Mouse (Mus musculus) E14TG2a.4 (cell line): ENCODE data around the gene Cdc27.

Experiments used
- H3K27me3 ChIP-seq: 2 replicates; pipeline ENCODE4 v1.6.1; 2014; ENCODE audit warnings: low read length, control low read depth; ENCODE audit not compliant: insufficient read depth
- H3K36me3 ChIP-seq: 2 replicates; pipeline ENCODE4 v1.6.1; 2014; ENCODE audit warnings: low read length, control low read depth; ENCODE audit not compliant: insufficient read depth
- H3K4me1 ChIP-seq: replicated peaks from 2 replicates; pipeline ENCODE4 v1.6.1; 2014; ENCODE audit warnings: low read depth, low read length, control low read depth
- H3K4me3 ChIP-seq: replicated peaks from 2 replicates; pipeline ENCODE4 v1.5.1; 2014; ENCODE audit warnings: mild to moderate bottlenecking, low read length
- H3K9me3 ChIP-seq: 2 replicates; pipeline ENCODE4 v1.6.1; 2014; ENCODE audit warnings: low read length, control low read depth
- CTCF ChIP-seq: conservative IDR thresholded peaks from 2 replicates; pipeline ENCODE4 v1.5.1; 2014; ENCODE audit warnings: low read length
- NANOG ChIP-seq: IDR thresholded peaks from 2 replicates; pipeline ENCODE4 v1.6.1; 2014; ENCODE audit warnings: borderline replicate concordance, low read length, mixed read lengths
- POU5F1 ChIP-seq: IDR thresholded peaks from 2 replicates; pipeline ENCODE4 v1.6.1; 2014; ENCODE audit warnings: low read length, borderline replicate concordance

Cdc27 gene

GRCm38 (mm10) chr11:104585495-104585894 lies 35.1 kb upstream of the Cdc27 start:
- H3K36me3 ChIP-seq, result no peaks in the 10 kb centered on the region
- H3K4me3 ChIP-seq, result no peak overlapping the region
- H3K27me3 ChIP-seq, result peaks cover 15% of the 10 kb centered on the region
- H3K4me1 ChIP-seq, result peaks cover 57% of the 10 kb centered on the region
- TF ChIP-seq POU5F1 (no peak), CTCF (peak; percentile 45)
- no peaks in the 10 kb centered on the region for H3K9me3 ChIP-seq

- H3K36me3 ChIP-seq, result no peaks in the 10 kb centered on the region
- no peaks in the 10 kb centered on the region for H3K9me3 ChIP-seq
- H3K4me1 ChIP-seq, result peaks cover 54% of the 10 kb centered on the region
- no peak for TF ChIP-seq CTCF
- no peak for TF ChIP-seq POU5F1
- TF ChIP-seq NANOG, result no peak
- H3K27me3 ChIP-seq, result peaks cover 24% of the 10 kb centered on the region
- H3K4me3 ChIP-seq, result no peak overlapping the region
Measured at GRCm38 (mm10) chr11:104582630-104583364, 32.4 kb upstream of the Cdc27 start.

DNA sequence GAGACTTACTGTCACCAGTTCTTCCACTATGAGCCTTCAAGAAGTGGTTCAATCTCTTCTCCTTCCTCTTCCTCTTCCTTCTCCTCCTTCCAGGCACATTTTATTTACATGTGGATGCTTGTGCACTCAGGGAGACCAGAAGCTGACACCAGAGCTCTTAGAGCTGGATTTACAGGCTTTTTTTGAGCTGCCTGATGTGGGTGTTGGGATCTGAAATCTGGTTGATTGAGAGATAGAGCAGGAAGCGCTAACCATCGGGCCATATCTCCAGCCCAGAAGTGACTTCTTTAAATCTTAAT lies 31.8 kb upstream of the Cdc27 start:
- Histone ChIP-seq H3K36me3 (no peaks in the 10 kb centered on the region), H3K27me3 (peaks cover 30% of the 10 kb centered on the region), H3K9me3 (no peaks in the 10 kb centered on the region), H3K4me1 (peaks cover 53% of the 10 kb centered on the region), H3K4me3 (no peak overlapping the region)
- TF ChIP-seq POU5F1 (no peak), NANOG (no peak), CTCF (no peak)

DNA sequence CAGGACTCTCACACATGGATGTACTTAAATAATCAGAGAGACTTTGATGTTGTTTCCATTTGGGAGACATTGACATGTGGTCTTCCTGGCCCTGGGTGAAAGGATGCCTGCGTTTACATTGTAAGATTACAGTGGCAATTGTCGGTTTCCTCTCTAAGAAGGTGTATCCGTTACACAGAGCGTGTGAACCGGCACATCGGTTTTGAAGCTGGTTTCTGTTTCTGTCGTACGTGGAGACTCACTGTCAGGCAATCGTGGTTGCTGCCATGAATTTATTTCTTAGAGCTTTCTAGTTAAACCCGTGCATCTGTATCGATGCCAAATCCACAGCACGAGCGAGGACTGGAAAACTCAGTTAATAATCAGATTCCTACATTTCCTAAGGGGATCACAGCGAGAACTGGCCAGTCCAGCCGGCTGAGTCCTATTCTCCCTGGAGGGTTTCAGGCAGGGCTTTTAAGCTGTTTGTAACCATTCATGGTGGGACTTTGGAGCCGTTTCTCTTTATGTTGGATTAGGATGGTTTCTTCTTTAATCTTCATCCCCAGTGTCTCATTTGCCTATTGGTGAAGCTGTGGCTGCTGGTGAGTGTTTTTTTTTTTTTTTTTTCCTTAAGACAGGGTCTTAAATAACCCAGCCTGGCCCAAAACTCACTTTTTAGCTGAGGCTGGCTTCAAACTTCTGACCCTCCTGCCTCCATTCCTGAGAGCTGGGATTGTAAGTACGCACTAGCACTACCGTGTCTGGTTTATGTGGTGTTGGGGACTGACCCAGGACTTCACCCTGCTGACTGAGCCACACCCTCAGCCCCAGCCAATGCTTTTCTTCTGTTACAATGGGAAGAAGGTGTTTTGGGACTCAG lies 31.3 kb upstream of the Cdc27 start:
- Histone ChIP-seq H3K4me1 (peaks cover 50% of the 10 kb centered on the region), H3K36me3 (no peaks in the 10 kb centered on the region), H3K9me3 (no peaks in the 10 kb centered on the region), H3K4me3 (no peak overlapping the region), H3K27me3 (peaks cover 34% of the 10 kb centered on the region)
- TF ChIP-seq NANOG, result no peak
- no peak for TF ChIP-seq POU5F1
- TF ChIP-seq CTCF, result no peak

GRCm38 (mm10) chr11:104580606-104581005 lies 30.2 kb upstream of the Cdc27 start:
- peaks cover 45% of the 10 kb centered on the region for H3K4me1 ChIP-seq
- TF ChIP-seq NANOG, result no peak
- no peak for TF ChIP-seq CTCF
- TF ChIP-seq POU5F1, result no peak
- no peaks in the 10 kb centered on the region for H3K9me3 ChIP-seq
- H3K36me3 ChIP-seq, result no peaks in the 10 kb centered on the region
- H3K27me3 ChIP-seq, result peaks cover 36% of the 10 kb centered on the region
- no peak overlapping the region for H3K4me3 ChIP-seq

DNA sequence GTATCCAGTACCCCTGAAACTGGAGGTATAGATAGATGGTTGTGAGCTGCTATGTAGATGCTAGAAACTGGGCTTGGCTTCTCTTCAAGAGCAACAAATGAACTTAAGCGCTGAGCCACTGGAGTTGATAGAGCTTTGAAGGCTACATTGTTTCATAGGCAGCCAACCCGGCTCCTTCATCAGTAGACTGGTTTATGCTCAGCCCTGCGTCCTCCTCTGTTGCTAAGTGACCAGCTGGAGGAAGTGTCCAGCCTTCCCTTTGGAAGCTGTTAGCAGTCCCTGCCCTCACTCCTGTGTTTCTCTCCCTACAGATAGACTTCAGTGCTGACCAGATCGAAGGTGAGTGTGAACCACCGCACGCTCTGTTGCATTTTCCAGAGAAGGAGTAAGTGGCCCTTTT lies 29.7 kb upstream of the Cdc27 start:
- Histone ChIP-seq H3K27me3 (peaks cover 36% of the 10 kb centered on the region), H3K4me1 (peaks cover 40% of the 10 kb centered on the region), H3K9me3 (no peaks in the 10 kb centered on the region), H3K4me3 (no peak overlapping the region), H3K36me3 (no peaks in the 10 kb centered on the region)
- TF ChIP-seq CTCF (no peak), POU5F1 (no peak), NANOG (no peak)

DNA sequence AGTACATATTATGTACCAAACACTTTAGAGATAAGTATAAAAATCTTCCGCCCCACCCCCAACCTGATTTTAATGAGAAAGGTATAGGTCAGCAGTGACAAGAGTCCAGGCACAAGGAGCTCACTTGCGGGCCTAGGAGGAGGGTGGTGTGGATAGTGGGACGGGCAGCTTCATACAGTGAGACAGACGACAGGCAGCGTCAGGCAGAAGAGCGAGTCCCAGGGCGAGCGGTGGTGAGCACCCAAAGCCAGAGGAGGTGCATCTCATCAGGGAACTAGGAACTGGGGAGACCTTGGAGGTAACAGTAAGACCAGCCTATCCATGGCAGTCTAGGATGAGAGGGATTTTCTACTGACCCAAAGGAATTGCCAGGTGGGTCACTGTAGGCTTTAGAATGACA lies 29.2 kb upstream of the Cdc27 start:
- Histone ChIP-seq H3K36me3 (no peaks in the 10 kb centered on the region), H3K27me3 (peaks cover 33% of the 10 kb centered on the region), H3K4me1 (peaks cover 34% of the 10 kb centered on the region), H3K4me3 (no peak overlapping the region), H3K9me3 (no peaks in the 10 kb centered on the region)
- TF ChIP-seq POU5F1, result no peak
- no peak for TF ChIP-seq CTCF
- no peak for TF ChIP-seq NANOG

DNA sequence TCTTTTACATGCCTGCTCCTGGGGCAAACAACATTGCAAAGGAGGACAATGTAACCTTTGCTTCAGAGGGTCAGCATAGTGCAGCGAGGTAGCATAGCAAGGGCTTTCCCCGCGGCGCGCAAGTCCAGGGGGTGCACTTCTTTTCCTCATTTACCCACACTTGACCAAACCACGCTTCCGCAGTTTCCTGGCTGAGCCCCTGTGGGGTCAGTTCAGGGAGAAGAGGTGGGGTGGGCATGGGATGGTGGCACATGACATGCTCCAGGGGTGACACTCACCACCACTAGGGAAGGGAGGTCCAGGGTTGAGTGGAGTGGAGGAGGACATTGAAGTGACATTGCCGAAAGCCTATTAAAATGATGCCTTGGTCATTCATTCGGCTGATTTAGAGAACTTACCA lies 28.7 kb upstream of the Cdc27 start:
- Histone ChIP-seq H3K9me3 (no peaks in the 10 kb centered on the region), H3K4me1 (peaks cover 31% of the 10 kb centered on the region), H3K36me3 (no peaks in the 10 kb centered on the region), H3K4me3 (no peak overlapping the region), H3K27me3 (peaks cover 36% of the 10 kb centered on the region)
- TF ChIP-seq CTCF (no peak), NANOG (no peak), POU5F1 (no peak)
